19 mouse cellular contexts compared by ENCODE assay signal in the genomic region with DNA sequence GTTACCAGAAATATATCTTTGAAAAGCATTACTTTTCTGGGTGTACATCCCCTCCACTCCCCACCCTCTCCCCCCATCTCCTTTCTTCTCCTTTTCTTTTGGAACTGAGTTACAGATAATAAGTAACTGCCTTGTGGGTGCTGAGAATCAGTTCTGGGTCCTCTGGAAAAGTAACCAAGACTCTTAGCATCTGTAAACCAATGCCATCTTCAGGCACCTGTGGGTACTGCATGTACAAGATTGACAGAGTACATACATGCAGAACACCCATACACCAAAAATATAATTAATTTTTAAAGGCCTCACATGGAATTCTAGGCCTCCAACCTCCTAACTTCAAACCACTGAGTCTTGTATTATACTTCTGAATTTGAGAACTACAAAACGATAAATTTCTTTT.
DNase-seq lines count a peak whose midpoint lies in the region; TF ChIP-seq lines count a peak whose summit lies in the region.
"Had no signal": no experiment of that assay in that cellular context is flagged by ENCODE, and none has a peak within 500 bp of the region (broad histone marks: within the 10 kb centered on the region; RNA-seq: fewer than 3 reads in every experiment).

No protein-coding gene starts in this region.

- H3K9me3 ChIP-seq in CH12.LX (replicated peaks; ENCODE audit: low read length), result no peaks in the 10 kb centered on the region
- H3K9me3 ChIP-seq in MEL (replicated peaks; ENCODE audit: insufficient read depth, low read length), result no peaks in the 10 kb centered on the region
- no peaks in the 10 kb centered on the region for H3K9me3 ChIP-seq in heart, embryonic 10.5 days
- H3K9me3 ChIP-seq: embryonic facial prominence, embryonic 13.5 days; forebrain, embryonic 12.5 days; heart, embryonic 13.5 days; hindbrain, embryonic 15.5 days had no signal

- no peak overlapping the region for H3K4me2 ChIP-seq in CH12.LX (ENCODE audit: insufficient read depth, low read depth, poor library complexity, severe bottlenecking)
- H3K4me2 ChIP-seq: embryonic facial prominence, embryonic 13.5 days; forebrain, embryonic 12.5 days; heart, embryonic 13.5 days; hindbrain, embryonic 15.5 days had no signal

- DNase-seq in 416B (ENCODE audit: low read depth) (peak; percentile 28), CH12.LX (ENCODE audit: extremely low read depth) (peak; percentile 31), MEL (ENCODE audit: low read depth, low spot score) (peak; percentile 23)
- DNase-seq in mesoderm, embryonic 11.5 days (ENCODE audit: low read depth, low spot score), result peak; percentile 3
- DNase-seq in cerebellum, adult 11-12 months, result no peak
- no peak for DNase-seq in layer of hippocampus, postnatal 10 days (ENCODE audit: low spot score in 2 of 2)
- DNase-seq in heart, embryonic 10.5 days (ENCODE audit: low spot score), result no peak
- no peak for DNase-seq in right cerebral cortex, adult 18-20 months
- DNase-seq: adrenal gland, postnatal 14 days; cerebellum, adult 18-20 months; cerebellum, adult 9-11 months; cerebellum, postnatal 36 days; gastrocnemius, postnatal 10 days; heart, adult 2 months; heart, postnatal 36 days had no signal

- TF ChIP-seq EP300 in CH12.LX (IDR thresholded peaks at IDR 0.05; ENCODE audit: low read length), result no peak
- TF ChIP-seq EP300 in MEL (IDR thresholded peaks at IDR 0.05; ENCODE audit: low read depth in 1 of 2, low read length in 2 of 2), result no peak

- 60% methylated on average over 1 of the region's 1 CpGs for WGBS in heart, embryonic 10.5 days

- H3K4me1 ChIP-seq in CH12.LX (ENCODE audit: control insufficient read depth in 1 of 2, insufficient read depth in 2 of 2), result no peaks in the 10 kb centered on the region
- H3K4me1 ChIP-seq in MEL (ENCODE audit: control insufficient read depth in 1 of 2, insufficient read depth in 2 of 2, low read length in 2 of 2), result no peaks in the 10 kb centered on the region
- H3K4me1 ChIP-seq in heart, embryonic 10.5 days, result no peaks in the 10 kb centered on the region
- H3K4me1 ChIP-seq: embryonic facial prominence, embryonic 13.5 days; forebrain, embryonic 12.5 days; heart, embryonic 13.5 days; hindbrain, embryonic 15.5 days had no signal

- H3K36me3 ChIP-seq in CH12.LX (replicated peaks in 1 of 2; ENCODE audit: control insufficient read depth in 1 of 2, insufficient read depth in 1 of 2, low read length in 1 of 2) (no peaks in the 10 kb centered on the region), MEL (ENCODE audit: control insufficient read depth in 1 of 2, insufficient read depth in 2 of 2, low read length in 2 of 2) (no peaks in the 10 kb centered on the region)
- no peaks in the 10 kb centered on the region for H3K36me3 ChIP-seq in heart, embryonic 10.5 days
- H3K36me3 ChIP-seq: embryonic facial prominence, embryonic 13.5 days; forebrain, embryonic 12.5 days; heart, embryonic 13.5 days; hindbrain, embryonic 15.5 days had no signal

- H3K27ac ChIP-seq in CH12.LX (ENCODE audit: insufficient read depth, low read depth), result no peak overlapping the region
- H3K27ac ChIP-seq in MEL (ENCODE audit: control insufficient read depth, low read depth, low read length), result no peak overlapping the region
- H3K27ac ChIP-seq in heart, embryonic 10.5 days, result no peak overlapping the region
- H3K27ac ChIP-seq: embryonic facial prominence, embryonic 13.5 days; forebrain, embryonic 12.5 days; heart, adult 2 months; heart, embryonic 13.5 days; hindbrain, embryonic 15.5 days had no signal

- peak; percentile 30 for TF ChIP-seq RAD21 in CH12.LX (IDR thresholded peaks at IDR 0.05; ENCODE audit: low read depth, low read length)
- peak; percentile 9 for TF ChIP-seq RAD21 in MEL (IDR thresholded peaks at IDR 0.05; ENCODE audit: low read depth, low read length)

- dilution Hi-C loops in CH12.LX (cut with MboI; ENCODE audit: extremely low pct_ligation_motif_present, extremely low pct_unique_long_range_greater_than_20kb, low sequenced_read_pairs), result no loop called here

- no peaks in the 10 kb centered on the region for H3K27me3 ChIP-seq in CH12.LX (replicated peaks)
- H3K27me3 ChIP-seq in MEL (ENCODE audit: control insufficient read depth in 1 of 2, insufficient read depth in 2 of 2, low read length in 2 of 2), result no peaks in the 10 kb centered on the region
- no peaks in the 10 kb centered on the region for H3K27me3 ChIP-seq in heart, embryonic 10.5 days (ENCODE audit: insufficient read depth, poor library complexity, severe bottlenecking)
- H3K27me3 ChIP-seq: embryonic facial prominence, embryonic 13.5 days; forebrain, embryonic 12.5 days; heart, embryonic 13.5 days; hindbrain, embryonic 15.5 days had no signal

- in situ Hi-C loops in CH12.LX (cut with MboI; ENCODE audit: low pct_ligation_motif_present, low pct_unique_long_range_greater_than_20kb, low sequenced_read_pairs), result no loop called here

- TF ChIP-seq POLR2A in CH12.LX (IDR thresholded peaks at IDR 0.05; ENCODE audit: low read depth, low read length), result no peak
- TF ChIP-seq POLR2A in MEL (IDR thresholded peaks at IDR 0.05; ENCODE audit: control insufficient read depth in 1 of 2, insufficient read depth in 1 of 2, low read depth in 1 of 2, low read length in 2 of 2, poor library complexity in 1 of 2), result no peak

- H3K9ac ChIP-seq in CH12.LX (ENCODE audit: insufficient read depth, low read depth) (no peak overlapping the region), MEL (ENCODE audit: control insufficient read depth, low read depth, low read length, poor library complexity, severe bottlenecking) (no peak overlapping the region)
- H3K9ac ChIP-seq: embryonic facial prominence, embryonic 13.5 days; forebrain, embryonic 12.5 days; heart, embryonic 13.5 days; hindbrain, embryonic 15.5 days had no signal

- H3K4me3 ChIP-seq in CH12.LX (replicated peaks in 1 of 3; ENCODE audit: low read depth in 2 of 3, low read length in 2 of 3, poor library complexity in 1 of 3), result no peak overlapping the region
- H3K4me3 ChIP-seq in MEL (ENCODE audit: control insufficient read depth in 1 of 2, insufficient read depth in 1 of 2, low read depth in 2 of 2, low read length in 2 of 2), result no peak overlapping the region
- no peak overlapping the region for H3K4me3 ChIP-seq in heart, embryonic 10.5 days
- H3K4me3 ChIP-seq: embryonic facial prominence, embryonic 13.5 days; forebrain, embryonic 12.5 days; heart, adult 2 months; heart, embryonic 13.5 days; hindbrain, embryonic 15.5 days had no signal

- H3K79me2 ChIP-seq in CH12.LX (replicated peaks; ENCODE audit: control insufficient read depth, extremely low read depth, insufficient read depth, poor library complexity, severe bottlenecking), result no peaks in the 10 kb centered on the region
- no peaks in the 10 kb centered on the region for H3K79me2 ChIP-seq in MEL (ENCODE audit: control insufficient read depth, insufficient read depth, low read length, poor library complexity)

- peak in 1 of 2 experiments; percentile 44; a peak in 2 of 4 replicates for TF ChIP-seq CTCF in CH12.LX (conservative IDR thresholded peaks at IDR 0.05 in 1 of 2, IDR thresholded peaks at IDR 0.05 in 1 of 2; ENCODE audit: low read depth in 2 of 2, low read length in 2 of 2)
- TF ChIP-seq CTCF in MEL (IDR thresholded peaks at IDR 0.05 in 2 of 3, conservative IDR thresholded peaks at IDR 0.05 in 1 of 3; ENCODE audit: control insufficient read depth in 1 of 3, insufficient read depth in 1 of 3, low read depth in 2 of 3, low read length in 3 of 3, poor library complexity in 1 of 3, severe bottlenecking in 1 of 3), result peak in 1 of 3 experiments; percentile 16; a peak in 1 of 6 replicates

TF ChIP-seq in CH12.LX, 34 proteins besides CTCF, POLR2A, EP300 and RAD21:
- peak; percentile 14; the same call in 1 of the 2 replicates for TF ChIP-seq SMC3 (IDR thresholded peaks at IDR 0.05; ENCODE audit: low read depth, low read length)
- no peak for TF ChIP-seq ZMIZ1 (IDR thresholded peaks at IDR 0.05; ENCODE audit: low read depth, low read length)

TF ChIP-seq in MEL, 35 proteins besides CTCF, POLR2A, EP300 and RAD21:
- TF ChIP-seq KAT2A (conservative IDR thresholded peaks at IDR 0.05; ENCODE audit: low read depth, low read length) (no peak), JUND (IDR thresholded peaks at IDR 0.05; ENCODE audit: low read depth, low read length) (no peak), HCFC1 (IDR thresholded peaks at IDR 0.05; ENCODE audit: low read depth, low read length) (no peak), ELF1 (IDR thresholded peaks at IDR 0.05; ENCODE audit: low read depth, low read length) (no peak), ZMIZ1 (IDR thresholded peaks at IDR 0.05; ENCODE audit: low read depth, low read length) (no peak), GATA1 (IDR thresholded peaks at IDR 0.05; ENCODE audit: low read depth, low read length) (no peak), SIN3A (IDR thresholded peaks at IDR 0.05; ENCODE audit: low read length) (no peak), MYC (IDR thresholded peaks at IDR 0.05; ENCODE audit: low read depth, low read length) (no peak), MAFK (IDR thresholded peaks at IDR 0.05; ENCODE audit: borderline replicate concordance, low read depth, low read length) (no peak), UBTF (IDR thresholded peaks at IDR 0.05; ENCODE audit: borderline replicate concordance, insufficient read depth, low read depth, low read length) (no peak), RCOR1 (IDR thresholded peaks at IDR 0.05; ENCODE audit: low read depth, low read length) (no peak), ZNF384 (IDR thresholded peaks at IDR 0.05; ENCODE audit: low read depth, low read length) (no peak), NELFE (IDR thresholded peaks at IDR 0.05; ENCODE audit: low read depth, low read length) (no peak), NRF1 (IDR thresholded peaks at IDR 0.05; ENCODE audit: insufficient read depth, low read depth, low read length, poor library complexity, severe bottlenecking) (no peak), SMC3 (IDR thresholded peaks at IDR 0.05; ENCODE audit: low read depth, low read length) (no peak), ETS1 (IDR thresholded peaks at IDR 0.05; ENCODE audit: low read depth, low read length) (no peak), E2F4 (IDR thresholded peaks at IDR 0.05; ENCODE audit: borderline replicate concordance, low read depth, low read length) (no peak), CHD1 (IDR thresholded peaks at IDR 0.05; ENCODE audit: low read depth, low read length) (no peak), BHLHE40 (IDR thresholded peaks at IDR 0.05; ENCODE audit: borderline replicate concordance, low read depth, low read length) (no peak), USF1 (IDR thresholded peaks at IDR 0.05; ENCODE audit: low read depth, low read length) (no peak)

Comparison
In these comparisons a context has a peak if more than half of its experiments do, and no peak if none do; other contexts are left out.
1. DNase-seq: peak in 416B (single experiment), CH12.LX (single experiment), MEL (single experiment) and mesoderm, embryonic 11.5 days (single experiment); none in cerebellum, adult 11-12 months (single experiment), layer of hippocampus, postnatal 10 days (0 of 2), heart, embryonic 10.5 days (single experiment) and right cerebral cortex, adult 18-20 months (single experiment).